In the genomic region with DNA sequence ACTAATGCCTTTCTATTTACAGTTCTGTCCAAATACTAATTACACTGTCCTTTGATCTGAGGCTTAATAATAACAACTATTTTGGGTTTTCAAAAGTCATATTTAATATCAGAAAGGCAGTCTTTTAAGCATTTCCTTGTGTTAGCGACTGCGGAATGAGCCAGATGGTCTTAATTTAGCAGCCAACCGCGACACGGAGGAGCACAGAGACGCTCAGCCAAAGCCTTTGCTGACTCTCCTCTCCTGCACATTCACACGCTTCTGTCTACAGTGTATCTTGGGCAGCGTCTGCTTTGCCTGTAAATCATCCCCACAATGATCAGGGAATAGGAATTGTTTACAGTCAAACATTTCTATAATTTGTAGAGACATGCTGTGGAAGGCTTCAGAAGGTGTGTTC, we compare ENCODE assay signal across 14 mouse cellular contexts.
DNase-seq lines count a peak whose midpoint lies in the region; ATAC-seq and TF ChIP-seq lines count a peak whose summit lies in the region.
"Had no signal": no experiment of that assay in that cellular context is flagged by ENCODE, and none has a peak within 500 bp of the region (broad histone marks: within the 10 kb centered on the region; RNA-seq: fewer than 3 reads in every experiment).

No protein-coding gene starts in this region.

- H3K27ac ChIP-seq in midbrain, embryonic 14.5 days (replicated peaks; ENCODE audit: low read depth, low read length), result no peak overlapping the region
- H3K27ac ChIP-seq in midbrain, embryonic 15.5 days, result no peak overlapping the region
- H3K27ac ChIP-seq in forebrain, embryonic 14.5 days (ENCODE audit: low read depth, low read length), result no peak overlapping the region
- H3K27ac ChIP-seq in lung, postnatal 0 days (ENCODE audit: low read length), result no peak overlapping the region
- H3K27ac ChIP-seq: heart, embryonic 15.5 days; left cerebral cortex, adult 2 months; stomach, embryonic 15.5 days had no signal

- no peak overlapping the region for H3K4me2 ChIP-seq in midbrain, embryonic 14.5 days (ENCODE audit: low read length)
- no peak overlapping the region for H3K4me2 ChIP-seq in midbrain, embryonic 15.5 days
- H3K4me2 ChIP-seq in forebrain, embryonic 14.5 days (ENCODE audit: low read length), result no peak overlapping the region
- H3K4me2 ChIP-seq in lung, postnatal 0 days (replicated peaks; ENCODE audit: low read depth, low read length), result no peak overlapping the region
- H3K4me2 ChIP-seq: heart, embryonic 15.5 days; stomach, embryonic 15.5 days had no signal

- no peaks in the 10 kb centered on the region for H3K9me3 ChIP-seq in midbrain, embryonic 14.5 days (ENCODE audit: control insufficient read depth, low read length)
- no peaks in the 10 kb centered on the region for H3K9me3 ChIP-seq in midbrain, embryonic 15.5 days
- H3K9me3 ChIP-seq in forebrain, embryonic 14.5 days (replicated peaks; ENCODE audit: control insufficient read depth, low read length), result no peaks in the 10 kb centered on the region
- no peaks in the 10 kb centered on the region for H3K9me3 ChIP-seq in lung, postnatal 0 days (ENCODE audit: low read length)
- H3K9me3 ChIP-seq: heart, embryonic 15.5 days; stomach, embryonic 15.5 days had no signal

- no peak for DNase-seq in frontal cortex, postnatal 25 days (ENCODE audit: low spot score in 2 of 2)
- DNase-seq in midbrain, embryonic 14.5 days, result peak; percentile 45
- peak; percentile 59 for DNase-seq in forebrain, embryonic 14.5 days (ENCODE audit: low spot score)
- peak; percentile 19 for DNase-seq in right cerebral cortex, postnatal 25 days
- DNase-seq in lung, postnatal 0 days (ENCODE audit: low spot score), result no peak
- no peak for DNase-seq in kidney, adult 8-10 months
- DNase-seq: adrenal gland, postnatal 14 days; kidney, adult 11 months; lung, adult 2 months had no signal

- no peaks in the 10 kb centered on the region for H3K27me3 ChIP-seq in midbrain, embryonic 14.5 days (ENCODE audit: control insufficient read depth, insufficient read depth, low read length)
- no peaks in the 10 kb centered on the region for H3K27me3 ChIP-seq in midbrain, embryonic 15.5 days (replicated peaks)
- no peaks in the 10 kb centered on the region for H3K27me3 ChIP-seq in forebrain, embryonic 14.5 days (replicated peaks; ENCODE audit: control insufficient read depth, insufficient read depth, low read length)
- no peaks in the 10 kb centered on the region for H3K27me3 ChIP-seq in lung, postnatal 0 days (replicated peaks; ENCODE audit: insufficient read depth, low read length)
- H3K27me3 ChIP-seq: heart, embryonic 15.5 days; stomach, embryonic 15.5 days had no signal

- TF ChIP-seq EP300 in lung, postnatal 0 days (IDR thresholded peaks at IDR 0.05), result no peak

- no peak overlapping the region for H3K9ac ChIP-seq in midbrain, embryonic 14.5 days (replicated peaks; ENCODE audit: low read length)
- H3K9ac ChIP-seq in midbrain, embryonic 15.5 days, result no peak overlapping the region
- no peak overlapping the region for H3K9ac ChIP-seq in forebrain, embryonic 14.5 days (ENCODE audit: low read length)
- no peak overlapping the region for H3K9ac ChIP-seq in lung, postnatal 0 days (replicated peaks; ENCODE audit: low read depth)
- H3K9ac ChIP-seq: heart, embryonic 15.5 days; stomach, embryonic 15.5 days had no signal

- H3K4me3 ChIP-seq in midbrain, embryonic 14.5 days (replicated peaks; ENCODE audit: low read depth, low read length), result no peak overlapping the region
- no peak overlapping the region for H3K4me3 ChIP-seq in midbrain, embryonic 15.5 days
- H3K4me3 ChIP-seq in forebrain, embryonic 14.5 days (ENCODE audit: low read depth, low read length), result no peak overlapping the region
- H3K4me3 ChIP-seq in lung, postnatal 0 days (ENCODE audit: low read depth, low read length), result no peak overlapping the region
- H3K4me3 ChIP-seq: heart, embryonic 15.5 days; left cerebral cortex, adult 2 months; stomach, embryonic 15.5 days had no signal

- 44% methylated on average over 8 of the region's 8 CpGs for WGBS in midbrain, embryonic 14.5 days
- WGBS in midbrain, embryonic 15.5 days, result 39% methylated on average over 8 of the region's 8 CpGs
- 50% methylated on average over 8 of the region's 8 CpGs for WGBS in forebrain, embryonic 14.5 days
- WGBS in lung, postnatal 0 days, result 58% methylated on average over 8 of the region's 8 CpGs

- ATAC-seq in frontal cortex, adult (ENCODE audit: low TSS enrichment), result peak; percentile 91
- ATAC-seq in midbrain, embryonic 14.5 days (ENCODE audit: low FRiP score, low TSS enrichment), result no peak
- no peak for ATAC-seq in midbrain, embryonic 15.5 days (replicated peaks)
- ATAC-seq in forebrain, embryonic 14.5 days, result no peak; the same call in 1 of the 2 replicates
- no peak for ATAC-seq in lung, postnatal 0 days

- no peaks in the 10 kb centered on the region for H3K36me3 ChIP-seq in midbrain, embryonic 14.5 days (ENCODE audit: control insufficient read depth, insufficient read depth, low read length)
- H3K36me3 ChIP-seq in midbrain, embryonic 15.5 days (replicated peaks), result no peaks in the 10 kb centered on the region
- H3K36me3 ChIP-seq in forebrain, embryonic 14.5 days (ENCODE audit: control insufficient read depth, insufficient read depth, low read length), result no peaks in the 10 kb centered on the region
- no peaks in the 10 kb centered on the region for H3K36me3 ChIP-seq in lung, postnatal 0 days (ENCODE audit: insufficient read depth, low read length)
- H3K36me3 ChIP-seq: heart, embryonic 15.5 days; stomach, embryonic 15.5 days had no signal

- no peak for TF ChIP-seq CTCF in lung, postnatal 0 days (IDR thresholded peaks at IDR 0.05)

- H3K4me1 ChIP-seq in midbrain, embryonic 14.5 days (ENCODE audit: control insufficient read depth, insufficient read depth, low read length), result no peaks in the 10 kb centered on the region; the same call in 1 of the 2 replicates
- no peaks in the 10 kb centered on the region for H3K4me1 ChIP-seq in midbrain, embryonic 15.5 days
- no peaks in the 10 kb centered on the region for H3K4me1 ChIP-seq in forebrain, embryonic 14.5 days (ENCODE audit: control insufficient read depth, insufficient read depth, low read length)
- no peaks in the 10 kb centered on the region for H3K4me1 ChIP-seq in lung, postnatal 0 days (ENCODE audit: insufficient read depth, low read depth, low read length)
- H3K4me1 ChIP-seq: stomach, embryonic 15.5 days had no signal

Comparison
In these comparisons a context has a peak if more than half of its experiments do, and no peak if none do; other contexts are left out.
1. DNase-seq: peak in midbrain, embryonic 14.5 days (single experiment), forebrain, embryonic 14.5 days (single experiment) and right cerebral cortex, postnatal 25 days (single experiment); none in frontal cortex, postnatal 25 days (0 of 2), lung, postnatal 0 days (single experiment) and kidney, adult 8-10 months (0 of 2).